Mouse (Mus musculus) midbrain, embryonic 16.5 days (tissue): ENCODE measurements around the gene Kcnq1. TPM values are rescaled to one million over a fixed set of nuclear protein-coding genes. Genes with fewer than 3 reads are reported as not detected.

ENCODE experiments used
- ATAC-seq: fragments of 200-750 bp; cut with Nextera tagmentation; 2 replicates; pipeline ENCODE4 v1.8.0; 2017; ENCODE audit warnings: moderate TSS enrichment
- H3K27ac ChIP-seq: fragments of 300-500 bp; sonication (generic); 2 replicates; pipeline ENCODE4 v1.5.1; 2014; ENCODE audit warnings: mild to moderate bottlenecking, low read length, mixed read lengths
- H3K27me3 ChIP-seq: fragments of 300-500 bp; sonication (generic); 2 replicates; pipeline ENCODE4 v1.6.1; 2014; ENCODE audit warnings: low read depth, low read length, mixed read lengths; ENCODE audit not compliant: control insufficient read depth, insufficient read depth
- H3K36me3 ChIP-seq: fragments of 300-500 bp; sonication (generic); 2 replicates; pipeline ENCODE4 v1.6.1; 2014; ENCODE audit warnings: mild to moderate bottlenecking, low read length, moderate library complexity, mixed read lengths; ENCODE audit not compliant: control insufficient read depth, insufficient read depth
- H3K4me1 ChIP-seq: fragments of 300-500 bp; sonication (generic); 2 replicates; pipeline ENCODE4 v1.6.1; 2014; ENCODE audit warnings: mild to moderate bottlenecking, low read length, mixed read lengths; ENCODE audit not compliant: control insufficient read depth, insufficient read depth
- H3K4me2 ChIP-seq: fragments of 300-500 bp; sonication (generic); 2 replicates; pipeline ENCODE4 v1.6.1; 2014; ENCODE audit warnings: mild to moderate bottlenecking, low read length, mixed read lengths
- H3K4me3 ChIP-seq: fragments of 300-500 bp; sonication (generic); 2 replicates; pipeline ENCODE4 v1.5.1; 2014; ENCODE audit warnings: low read depth, mild to moderate bottlenecking, low read length, moderate library complexity, mixed read lengths
- H3K9ac ChIP-seq: fragments of 300-500 bp; sonication (generic); 2 replicates; pipeline ENCODE4 v1.6.1; 2014; ENCODE audit warnings: low read depth, low read length, mixed read lengths
- H3K9me3 ChIP-seq: fragments of 300-500 bp; sonication (generic); replicated peaks from 2 replicates; pipeline ENCODE4 v1.6.1; 2014; ENCODE audit warnings: mild to moderate bottlenecking, low read length, mixed read lengths; ENCODE audit not compliant: control insufficient read depth, poor library complexity, severe bottlenecking
- WGBS: fragments of 180-500 bp; shearing (Covaris S2); extraction: QIAGEN DNeasy Blood & Tissue Kit; methylation state at CpG from one replicate; pipeline ENCODE4 v1.1.7; 2014; 5-methylcytosine and 5-hydroxymethylcytosine counted together
- polyA plus RNA-seq: library from polyadenylated mRNA; unstranded; fragments of >200 nt; fragmentation: Nextera tagmentation; extraction: Ambion mirVana; gene quantifications from 2 replicates; pipeline ENCODE4 v1.2.1, GENCODE M21; 2015

Kcnq1 gene
- polyA plus RNA-seq, 1 experiment from 2014 or later = 1.1 TPM

GRCm38 (mm10) chr7:143308001-143308400 lies 201.8 kb downstream of the Kcnq1 start:
- ATAC-seq = no peak
- H3K27me3 ChIP-seq = no peaks in the 10 kb centered on the region
- WGBS = 97% methylated on average over 1 of the region's 1 CpGs
- H3K4me1 ChIP-seq = no peaks in the 10 kb centered on the region
- H3K9ac ChIP-seq = no peak overlapping the region
- no peaks in the 10 kb centered on the region for H3K9me3 ChIP-seq
- H3K4me3 ChIP-seq = no peak overlapping the region
- no peaks in the 10 kb centered on the region for H3K36me3 ChIP-seq
- no peak overlapping the region for H3K27ac ChIP-seq
- no peak overlapping the region for H3K4me2 ChIP-seq

- no peaks in the 10 kb centered on the region for H3K9me3 ChIP-seq
- no peaks in the 10 kb centered on the region for H3K36me3 ChIP-seq
- no peak overlapping the region for H3K4me2 ChIP-seq
- no peak for ATAC-seq
- H3K9ac ChIP-seq = no peak overlapping the region
- H3K4me3 ChIP-seq = no peak overlapping the region
- 54% methylated on average over 3 of the region's 3 CpGs for WGBS
- no peaks in the 10 kb centered on the region for H3K4me1 ChIP-seq
- H3K27me3 ChIP-seq = no peaks in the 10 kb centered on the region
- no peak overlapping the region for H3K27ac ChIP-seq
Measured at GRCm38 (mm10) chr7:143310311-143310710, 204.1 kb downstream of the Kcnq1 start.

- no peak for ATAC-seq
- no peaks in the 10 kb centered on the region for H3K4me1 ChIP-seq
- no peak overlapping the region for H3K4me2 ChIP-seq
- no peaks in the 10 kb centered on the region for H3K27me3 ChIP-seq
- H3K4me3 ChIP-seq = no peak overlapping the region
- no peaks in the 10 kb centered on the region for H3K36me3 ChIP-seq
- H3K27ac ChIP-seq = no peak overlapping the region
- H3K9ac ChIP-seq = no peak overlapping the region
- no peaks in the 10 kb centered on the region for H3K9me3 ChIP-seq
- WGBS = 78% methylated on average over 8 of the region's 8 CpGs
Measured at GRCm38 (mm10) chr7:143310847-143311246, 204.7 kb downstream of the Kcnq1 start.

GRCm38 (mm10) chr7:143311471-143311870 lies 205.3 kb downstream of the Kcnq1 start:
- H3K4me2 ChIP-seq = no peak overlapping the region
- no peak for ATAC-seq
- H3K27me3 ChIP-seq = no peaks in the 10 kb centered on the region
- H3K4me3 ChIP-seq = no peak overlapping the region
- H3K27ac ChIP-seq = no peak overlapping the region
- no peaks in the 10 kb centered on the region for H3K9me3 ChIP-seq
- no peak overlapping the region for H3K9ac ChIP-seq
- H3K36me3 ChIP-seq = no peaks in the 10 kb centered on the region
- H3K4me1 ChIP-seq = no peaks in the 10 kb centered on the region
- 88% methylated on average over 7 of the region's 7 CpGs for WGBS

- H3K36me3 ChIP-seq = no peaks in the 10 kb centered on the region
- H3K9me3 ChIP-seq = no peaks in the 10 kb centered on the region
- H3K27me3 ChIP-seq = no peaks in the 10 kb centered on the region
- WGBS = 86% methylated on average over 11 of the region's 11 CpGs
- no peak for ATAC-seq
- H3K27ac ChIP-seq = no peak overlapping the region
- no peak overlapping the region for H3K4me3 ChIP-seq
- H3K4me1 ChIP-seq = no peaks in the 10 kb centered on the region
- H3K4me2 ChIP-seq = no peak overlapping the region
- no peak overlapping the region for H3K9ac ChIP-seq
Measured at GRCm38 (mm10) chr7:143313572-143314319, 207.6 kb downstream of the Kcnq1 start.

GRCm38 (mm10) chr7:143318512-143318911 lies 212.3 kb downstream of the Kcnq1 start:
- Histone ChIP-seq H3K27ac (no peak overlapping the region), H3K9me3 (no peaks in the 10 kb centered on the region), H3K4me1 (no peaks in the 10 kb centered on the region), H3K4me3 (no peak overlapping the region), H3K9ac (no peak overlapping the region), H3K27me3 (no peaks in the 10 kb centered on the region), H3K4me2 (no peak overlapping the region), H3K36me3 (no peaks in the 10 kb centered on the region)
- WGBS = 72% methylated on average over 5 of the region's 5 CpGs
- no peak for ATAC-seq

- H3K9me3 ChIP-seq = no peaks in the 10 kb centered on the region
- no peaks in the 10 kb centered on the region for H3K4me1 ChIP-seq
- H3K36me3 ChIP-seq = no peaks in the 10 kb centered on the region
- no peak overlapping the region for H3K9ac ChIP-seq
- 86% methylated on average over 8 of the region's 8 CpGs for WGBS
- H3K27me3 ChIP-seq = no peaks in the 10 kb centered on the region
- no peak overlapping the region for H3K27ac ChIP-seq
- ATAC-seq = no peak
- no peak overlapping the region for H3K4me2 ChIP-seq
- H3K4me3 ChIP-seq = no peak overlapping the region
Measured at GRCm38 (mm10) chr7:143320367-143320766, 214.2 kb downstream of the Kcnq1 start.

- WGBS = 57% methylated on average over 16 of the region's 16 CpGs
- Histone ChIP-seq H3K9me3 (no peaks in the 10 kb centered on the region), H3K27ac (no peak overlapping the region), H3K4me1 (no peaks in the 10 kb centered on the region), H3K4me2 (no peak overlapping the region), H3K36me3 (no peaks in the 10 kb centered on the region), H3K4me3 (no peak overlapping the region), H3K9ac (no peak overlapping the region), H3K27me3 (no peaks in the 10 kb centered on the region)
- no peak for ATAC-seq
Measured at GRCm38 (mm10) chr7:143325051-143325450, 218.9 kb downstream of the Kcnq1 start.

- Histone ChIP-seq H3K36me3 (no peaks in the 10 kb centered on the region), H3K27me3 (no peaks in the 10 kb centered on the region), H3K9ac (no peak overlapping the region), H3K27ac (no peak overlapping the region), H3K9me3 (no peaks in the 10 kb centered on the region), H3K4me1 (no peaks in the 10 kb centered on the region), H3K4me2 (no peak overlapping the region), H3K4me3 (no peak overlapping the region)
- ATAC-seq = no peak
- WGBS = 84% methylated on average over 18 of the region's 18 CpGs
Measured at GRCm38 (mm10) chr7:143328185-143328915, 222.2 kb downstream of the Kcnq1 start.
